Mouse (Mus musculus) mouse trophoblast stem cell (cell line): ENCODE measurements around the gene Lsm5.

Experiments
- in situ Hi-C, 2 experiments: fragments of 300-500 bp; cut with MseI, MboI; formaldehyde crosslinking; loops; 2 replicates in 1 of 2; 3 replicates in 1 of 2; pipeline ENCODE4 v1.15.1; 2025

The Lsm5 gene

GRCm38 (mm10) chr6:56703931-56704900 lies at the start of gene Lsm5:
TSS of gene Lsm5 (minus strand) at chr6:56704710.
- in situ Hi-C loops, result no loop called here

GRCm38 (mm10) chr6:56753719-56754118 lies 49.2 kb upstream of the Lsm5 start:
- in situ Hi-C loops, result no loop called here

- in situ Hi-C loops, result no loop called here
Observed at GRCm38 (mm10) chr6:56745950-56746543, 41.5 kb upstream of the Lsm5 start.

GRCm38 (mm10) chr6:56732545-56732944 lies 28.0 kb upstream of the Lsm5 start:
- in situ Hi-C loops, result no loop called here

GRCm38 (mm10) chr6:56720877-56721276 lies 16.4 kb upstream of the Lsm5 start:
- in situ Hi-C loops, result no loop called here

- in situ Hi-C loops, result no loop called here
Observed at GRCm38 (mm10) chr6:56719071-56719470, 14.6 kb upstream of the Lsm5 start.

GRCm38 (mm10) chr6:56715270-56715666 lies 10.8 kb upstream of the Lsm5 start:
- in situ Hi-C loops, result no loop called here

- in situ Hi-C loops, result no loop called here
Observed at GRCm38 (mm10) chr6:56714574-56715269, 10.2 kb upstream of the Lsm5 start, which contains the start of gene Avl9. TSS of gene Avl9 (plus strand) at chr6:56714899.

- in situ Hi-C loops, result no loop called here
Observed at GRCm38 (mm10) chr6:56714186-56714573, 9.7 kb upstream of the Lsm5 start.

GRCm38 (mm10) chr6:56692445-56692844 lies 12.1 kb downstream of the Lsm5 start:
- in situ Hi-C loops, result no loop called here

- in situ Hi-C loops, result no loop called here
Observed at GRCm38 (mm10) chr6:56691205-56691604, 13.3 kb downstream of the Lsm5 start.

- in situ Hi-C loops, result loop anchor here (5.0 kb wide), 1 partner anchor 211 kb away; no protein-coding TSS in a partner anchor
Observed at GRCm38 (mm10) chr6:56688238-56688637, 16.3 kb downstream of the Lsm5 start.

GRCm38 (mm10) chr6:56664410-56664809 lies 40.1 kb downstream of the Lsm5 start:
- in situ Hi-C loops, result no loop called here

GRCm38 (mm10) chr6:56655393-56655792 lies 49.1 kb downstream of the Lsm5 start:
- in situ Hi-C loops, result no loop called here

GRCm38 (mm10) chr6:56652121-56652592 lies 52.4 kb downstream of the Lsm5 start:
- in situ Hi-C loops, result no loop called here
